Mouse (Mus musculus) midbrain, embryonic 16.5 days (tissue): ENCODE data around the gene Ttll5. TPM values are rescaled to one million over a fixed set of nuclear protein-coding genes. Genes with fewer than 3 reads are reported as not detected.

Experiments used
- ATAC-seq: fragments of 200-750 bp; cut with Nextera tagmentation; 2 replicates; pipeline ENCODE4 v1.8.0; 2017; ENCODE audit warnings: moderate TSS enrichment
- H3K27ac ChIP-seq: fragments of 300-500 bp; sonication (generic); 2 replicates; pipeline ENCODE4 v1.5.1; 2014; ENCODE audit warnings: mild to moderate bottlenecking, low read length, mixed read lengths
- H3K27me3 ChIP-seq: fragments of 300-500 bp; sonication (generic); 2 replicates; pipeline ENCODE4 v1.6.1; 2014; ENCODE audit warnings: low read depth, low read length, mixed read lengths; ENCODE audit not compliant: control insufficient read depth, insufficient read depth
- H3K36me3 ChIP-seq: fragments of 300-500 bp; sonication (generic); 2 replicates; pipeline ENCODE4 v1.6.1; 2014; ENCODE audit warnings: mild to moderate bottlenecking, low read length, moderate library complexity, mixed read lengths; ENCODE audit not compliant: control insufficient read depth, insufficient read depth
- H3K4me1 ChIP-seq: fragments of 300-500 bp; sonication (generic); 2 replicates; pipeline ENCODE4 v1.6.1; 2014; ENCODE audit warnings: mild to moderate bottlenecking, low read length, mixed read lengths; ENCODE audit not compliant: control insufficient read depth, insufficient read depth
- H3K4me2 ChIP-seq: fragments of 300-500 bp; sonication (generic); 2 replicates; pipeline ENCODE4 v1.6.1; 2014; ENCODE audit warnings: mild to moderate bottlenecking, low read length, mixed read lengths
- H3K4me3 ChIP-seq: fragments of 300-500 bp; sonication (generic); 2 replicates; pipeline ENCODE4 v1.5.1; 2014; ENCODE audit warnings: low read depth, mild to moderate bottlenecking, low read length, moderate library complexity, mixed read lengths
- H3K9ac ChIP-seq: fragments of 300-500 bp; sonication (generic); 2 replicates; pipeline ENCODE4 v1.6.1; 2014; ENCODE audit warnings: low read depth, low read length, mixed read lengths
- H3K9me3 ChIP-seq: fragments of 300-500 bp; sonication (generic); replicated peaks from 2 replicates; pipeline ENCODE4 v1.6.1; 2014; ENCODE audit warnings: mild to moderate bottlenecking, low read length, mixed read lengths; ENCODE audit not compliant: control insufficient read depth, poor library complexity, severe bottlenecking
- WGBS: fragments of 180-500 bp; shearing (Covaris S2); extraction: QIAGEN DNeasy Blood & Tissue Kit; methylation state at CpG from one replicate; pipeline ENCODE4 v1.1.7; 2014; 5-methylcytosine and 5-hydroxymethylcytosine counted together
- polyA plus RNA-seq: library from polyadenylated mRNA; unstranded; fragments of >200 nt; fragmentation: Nextera tagmentation; extraction: Ambion mirVana; gene quantifications from 2 replicates; pipeline ENCODE4 v1.2.1, GENCODE M21; 2015

Gene Ttll5
- polyA plus RNA-seq, 1 experiment from 2014 or later, result 12.0 TPM

- WGBS, result 83% methylated on average over 4 of the region's 4 CpGs
Measured at GRCm38 (mm10) chr12:86023081-86023871, 198.8 kb downstream of the Ttll5 start.

GRCm38 (mm10) chr12:86024426-86024825, 200.0 kb downstream of the Ttll5 start:
- no peak overlapping the region for H3K4me3 ChIP-seq
- no peaks in the 10 kb centered on the region for H3K27me3 ChIP-seq
- no peak overlapping the region for H3K4me2 ChIP-seq
- H3K27ac ChIP-seq, result no peak overlapping the region
- no peaks in the 10 kb centered on the region for H3K4me1 ChIP-seq
- no peak overlapping the region for H3K9ac ChIP-seq
- H3K9me3 ChIP-seq, result no peaks in the 10 kb centered on the region
- WGBS, result 48% methylated on average over 4 of the region's 4 CpGs
- ATAC-seq, result no peak
- H3K36me3 ChIP-seq, result no peaks in the 10 kb centered on the region

More at GRCm38 (mm10) chr12:86023081-86023871, 198.8 kb downstream of the Ttll5 start:
- Histone ChIP-seq H3K27me3 (no peaks in the 10 kb centered on the region), H3K9me3 (no peaks in the 10 kb centered on the region), H3K36me3 (no peaks in the 10 kb centered on the region), H3K4me3 (no peak overlapping the region), H3K9ac (no peak overlapping the region), H3K27ac (no peak overlapping the region), H3K4me1 (no peaks in the 10 kb centered on the region), H3K4me2 (no peak overlapping the region)
- no peak for ATAC-seq

DNA sequence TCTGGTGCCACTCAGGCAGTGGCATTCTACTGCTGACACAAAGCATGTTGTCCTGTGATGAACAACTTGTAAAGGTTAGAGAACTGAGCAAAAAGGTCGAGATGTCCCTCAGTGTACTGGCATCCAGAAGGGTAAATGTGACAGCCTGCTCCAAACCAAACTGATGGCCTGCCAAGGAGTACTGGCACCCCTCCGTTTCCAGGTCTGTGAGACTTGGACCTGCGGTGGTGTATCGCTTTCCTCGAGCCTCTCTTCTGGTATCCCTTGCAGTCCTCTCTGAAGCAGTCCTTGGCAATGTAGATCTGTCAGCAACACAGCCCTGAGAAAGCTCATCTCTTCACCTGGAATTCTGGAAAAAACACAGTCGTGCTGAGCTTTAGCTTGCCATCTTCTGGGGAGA, 201.0 kb downstream of the Ttll5 start:
- Histone ChIP-seq H3K4me2 (no peak overlapping the region), H3K4me3 (no peak overlapping the region), H3K9me3 (no peaks in the 10 kb centered on the region), H3K27me3 (no peaks in the 10 kb centered on the region), H3K27ac (no peak overlapping the region), H3K4me1 (no peaks in the 10 kb centered on the region), H3K9ac (no peak overlapping the region), H3K36me3 (no peaks in the 10 kb centered on the region)
- 88% methylated on average over 6 of the region's 6 CpGs for WGBS
- ATAC-seq, result no peak

- H3K4me3 ChIP-seq, result no peak overlapping the region
- no peak overlapping the region for H3K27ac ChIP-seq
- H3K9me3 ChIP-seq, result no peaks in the 10 kb centered on the region
- no peak overlapping the region for H3K9ac ChIP-seq
- no peaks in the 10 kb centered on the region for H3K4me1 ChIP-seq
- no peak overlapping the region for H3K4me2 ChIP-seq
- no peaks in the 10 kb centered on the region for H3K36me3 ChIP-seq
- no peak for ATAC-seq
- 62% methylated on average over 5 of the region's 5 CpGs for WGBS
- no peaks in the 10 kb centered on the region for H3K27me3 ChIP-seq
Measured at GRCm38 (mm10) chr12:86027000-86027399, 202.5 kb downstream of the Ttll5 start.

DNA sequence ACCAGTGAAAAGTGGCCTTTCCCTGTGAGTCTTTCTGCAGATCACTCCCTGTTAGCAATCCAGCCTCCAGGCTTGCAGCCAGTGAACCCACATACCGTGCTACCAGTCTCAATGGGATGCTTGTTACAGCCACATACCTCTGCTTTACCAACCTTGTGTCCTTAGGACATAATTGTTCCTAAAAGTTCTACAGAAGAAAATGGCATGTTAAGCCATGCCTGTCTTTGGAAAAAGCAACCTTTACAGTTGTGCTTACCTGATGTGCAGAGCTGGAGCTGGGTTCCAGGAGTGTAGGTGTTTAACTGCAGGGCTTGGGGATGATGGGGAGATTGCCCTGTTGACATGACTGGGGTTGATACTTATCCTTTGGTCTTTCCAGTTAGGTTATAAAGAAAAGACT, 203.3 kb downstream of the Ttll5 start:
- Histone ChIP-seq H3K4me2 (no peak overlapping the region), H3K36me3 (no peaks in the 10 kb centered on the region), H3K27me3 (no peaks in the 10 kb centered on the region), H3K9me3 (no peaks in the 10 kb centered on the region), H3K4me3 (no peak overlapping the region), H3K9ac (no peak overlapping the region), H3K4me1 (no peaks in the 10 kb centered on the region), H3K27ac (no peak overlapping the region)
- WGBS, result 87% methylated on average over 1 of the region's 1 CpGs
- no peak for ATAC-seq

DNA sequence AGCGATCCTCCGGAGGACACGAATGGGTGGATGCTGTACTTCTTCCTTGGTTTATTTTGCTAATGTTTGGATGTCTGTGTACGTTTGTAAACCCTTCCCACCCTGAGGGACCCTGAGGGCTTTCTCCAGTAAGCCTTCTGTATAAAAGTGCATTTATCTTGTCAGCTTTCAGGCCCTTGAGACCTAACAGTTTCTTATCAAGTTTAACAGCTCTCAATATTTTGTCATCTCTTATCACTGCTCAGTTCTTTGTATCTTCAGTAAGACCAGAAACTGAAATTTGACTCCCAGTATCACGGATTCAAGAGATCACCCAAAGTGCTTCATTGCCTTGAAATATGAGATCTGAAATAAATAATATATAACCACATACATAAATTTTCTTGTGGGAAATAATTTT, 206.5 kb downstream of the Ttll5 start:
- Histone ChIP-seq H3K4me1 (no peaks in the 10 kb centered on the region), H3K9me3 (no peaks in the 10 kb centered on the region), H3K27me3 (no peaks in the 10 kb centered on the region), H3K27ac (no peak overlapping the region), H3K4me3 (no peak overlapping the region), H3K9ac (no peak overlapping the region), H3K4me2 (no peak overlapping the region), H3K36me3 (no peaks in the 10 kb centered on the region)
- WGBS, result 80% methylated on average over 5 of the region's 5 CpGs
- no peak for ATAC-seq

- Histone ChIP-seq H3K4me2 (no peak overlapping the region), H3K27ac (no peak overlapping the region), H3K36me3 (no peaks in the 10 kb centered on the region), H3K4me1 (peaks cover 4% of the 10 kb centered on the region; the same call in 1 of the 2 replicates), H3K9ac (no peak overlapping the region), H3K27me3 (no peaks in the 10 kb centered on the region), H3K4me3 (no peak overlapping the region), H3K9me3 (no peaks in the 10 kb centered on the region)
- ATAC-seq, result no peak
Measured at GRCm38 (mm10) chr12:86035586-86035985, 211.1 kb downstream of the Ttll5 start.

DNA sequence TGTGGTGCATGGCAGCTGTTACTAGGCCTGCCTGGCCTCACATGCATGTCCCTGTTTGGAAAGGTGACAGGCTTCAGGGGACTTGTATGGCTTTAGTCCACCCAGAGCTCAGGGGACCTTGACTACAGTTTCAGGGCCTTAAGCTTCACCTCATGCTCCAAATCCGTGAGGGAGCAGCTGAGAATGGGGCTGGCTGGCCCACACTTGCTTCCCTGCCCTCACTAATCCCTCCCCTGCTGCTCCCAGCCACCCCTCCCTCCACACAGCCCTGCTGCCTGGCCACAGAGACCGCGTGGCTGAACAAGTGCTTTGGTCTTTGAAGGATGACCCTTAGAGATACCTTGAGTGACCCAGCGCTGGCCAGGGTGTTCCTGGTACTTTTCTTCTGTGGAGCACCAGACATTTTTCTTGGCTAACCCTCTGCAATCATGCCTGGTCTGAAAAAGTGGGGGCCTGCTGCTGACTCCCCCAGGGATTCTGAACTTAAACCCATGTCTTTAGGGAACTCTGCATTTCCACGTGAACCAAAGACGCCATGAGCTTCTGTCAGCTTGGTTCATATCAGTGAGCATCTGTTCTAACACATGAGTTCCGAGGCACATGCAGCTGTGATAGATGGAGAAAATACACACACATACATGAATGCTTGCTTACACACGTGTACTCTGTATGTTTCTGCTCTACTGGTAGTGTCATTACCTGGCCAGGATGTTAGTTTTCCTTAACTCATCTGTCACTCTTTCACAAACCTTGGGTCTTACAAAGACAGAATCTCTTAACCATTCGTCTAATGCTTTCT, 212.1 kb downstream of the Ttll5 start:
- Histone ChIP-seq H3K36me3 (no peaks in the 10 kb centered on the region), H3K4me1 (peaks cover 4% of the 10 kb centered on the region; the same call in 1 of the 2 replicates), H3K4me3 (no peak overlapping the region), H3K4me2 (no peak overlapping the region), H3K27me3 (no peaks in the 10 kb centered on the region), H3K9me3 (no peaks in the 10 kb centered on the region), H3K9ac (no peak overlapping the region), H3K27ac (no peak overlapping the region)
- 27% methylated on average over 9 of the region's 9 CpGs for WGBS
- ATAC-seq, result no peak
